Mouse (Mus musculus) lung, embryonic 16.5 days (tissue): ENCODE data around the gene Tcf7l2. TPM values are rescaled to one million over a fixed set of nuclear protein-coding genes. Genes with fewer than 3 reads are reported as not detected.

Source experiments
- ATAC-seq: fragments of 200-750 bp; cut with Nextera tagmentation; 2 replicates; pipeline ENCODE4 v1.8.0; 2017; ENCODE audit warnings: low read depth, mild to moderate bottlenecking, moderate library complexity
- H3K27ac ChIP-seq: fragments of 300-500 bp; sonication (generic); 2 replicates; pipeline ENCODE4 v1.5.1; 2014; ENCODE audit warnings: mild to moderate bottlenecking, control low read depth, low read length
- H3K27me3 ChIP-seq: fragments of 300-500 bp; sonication (generic); 2 replicates; pipeline ENCODE4 v1.6.1; 2014; ENCODE audit warnings: low read depth, low read length, mixed read lengths; ENCODE audit not compliant: control insufficient read depth, insufficient read depth
- H3K36me3 ChIP-seq: fragments of 300-500 bp; sonication (generic); 2 replicates; pipeline ENCODE4 v1.6.1; 2014; ENCODE audit warnings: low read length; ENCODE audit not compliant: control insufficient read depth, insufficient read depth
- H3K4me1 ChIP-seq: fragments of 300-500 bp; sonication (generic); replicated peaks from 2 replicates; pipeline ENCODE4 v1.6.1; 2014; ENCODE audit warnings: low read length, mixed read lengths; ENCODE audit not compliant: control insufficient read depth, insufficient read depth
- H3K4me2 ChIP-seq: fragments of 300-500 bp; sonication (generic); 2 replicates; pipeline ENCODE4 v1.6.1; 2014; ENCODE audit warnings: low read depth, low read length, control low read depth
- H3K4me3 ChIP-seq: fragments of 300-500 bp; sonication (generic); 2 replicates; pipeline ENCODE4 v1.5.1; 2014; ENCODE audit warnings: mild to moderate bottlenecking, low read length, control low read depth
- H3K9ac ChIP-seq: fragments of 300-500 bp; sonication (generic); 2 replicates; pipeline ENCODE4 v1.6.1; 2014; ENCODE audit warnings: low read length, control low read depth
- H3K9me3 ChIP-seq: fragments of 300-500 bp; sonication (generic); 2 replicates; pipeline ENCODE4 v1.6.1; 2016; ENCODE audit warnings: low read length; ENCODE audit not compliant: control insufficient read depth
- WGBS: fragments of 180-500 bp; shearing (Covaris S2); extraction: QIAGEN DNeasy Blood & Tissue Kit; methylation state at CpG from one replicate; pipeline ENCODE4 v1.1.7; 2014; 5-methylcytosine and 5-hydroxymethylcytosine counted together
- polyA plus RNA-seq: library from polyadenylated mRNA; unstranded; fragments of >200 nt; fragmentation: Nextera tagmentation; extraction: Ambion mirVana; gene quantifications from 2 replicates; pipeline ENCODE4 v1.2.1, GENCODE M21; 2015

Tcf7l2 gene
- polyA plus RNA-seq, 1 experiment from 2014 or later: 50.7 TPM

DNA sequence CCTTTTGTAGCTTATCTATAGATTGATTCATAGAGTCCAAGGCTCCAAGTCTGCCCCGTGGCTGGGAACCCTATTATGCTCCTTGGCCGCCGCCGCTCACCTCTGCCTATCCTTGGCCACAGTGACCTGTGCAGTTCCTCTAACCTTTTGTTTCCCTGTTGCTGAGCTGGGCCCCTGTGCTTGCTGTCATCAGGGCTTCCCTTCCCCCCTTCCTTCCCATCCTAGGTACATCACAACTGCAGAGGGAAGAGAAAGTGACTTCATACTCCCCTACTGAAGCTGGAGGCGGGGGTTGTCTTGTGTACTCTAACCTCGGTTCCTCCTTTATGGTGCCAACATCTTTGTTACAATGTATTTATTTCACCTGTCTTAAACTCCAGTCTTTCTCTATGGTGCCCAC is 50.3 kb downstream of the Tcf7l2 start:
- 77% methylated on average over 6 of the region's 6 CpGs for WGBS
- Histone ChIP-seq H3K27ac (no peak overlapping the region), H3K9me3 (no peaks in the 10 kb centered on the region), H3K4me1 (peaks cover 12% of the 10 kb centered on the region), H3K4me3 (no peak overlapping the region), H3K9ac (no peak overlapping the region), H3K4me2 (no peak overlapping the region), H3K36me3 (no peaks in the 10 kb centered on the region), H3K27me3 (no peaks in the 10 kb centered on the region)
- ATAC-seq: no peak

- no peak overlapping the region for H3K27ac ChIP-seq
- peaks cover 14% of the 10 kb centered on the region for H3K4me1 ChIP-seq
- no peak overlapping the region for H3K9ac ChIP-seq
- 21% methylated on average over 5 of the region's 5 CpGs for WGBS
- no peaks in the 10 kb centered on the region for H3K36me3 ChIP-seq
- H3K4me3 ChIP-seq: no peak overlapping the region
- ATAC-seq: no peak
- no peak overlapping the region; the same call in 1 of the 2 replicates for H3K4me2 ChIP-seq
- H3K9me3 ChIP-seq: no peaks in the 10 kb centered on the region
- H3K27me3 ChIP-seq: no peaks in the 10 kb centered on the region
These were observed 51.0 kb downstream of the Tcf7l2 start for GRCm38 (mm10) chr19:55792571-55792970.

DNA sequence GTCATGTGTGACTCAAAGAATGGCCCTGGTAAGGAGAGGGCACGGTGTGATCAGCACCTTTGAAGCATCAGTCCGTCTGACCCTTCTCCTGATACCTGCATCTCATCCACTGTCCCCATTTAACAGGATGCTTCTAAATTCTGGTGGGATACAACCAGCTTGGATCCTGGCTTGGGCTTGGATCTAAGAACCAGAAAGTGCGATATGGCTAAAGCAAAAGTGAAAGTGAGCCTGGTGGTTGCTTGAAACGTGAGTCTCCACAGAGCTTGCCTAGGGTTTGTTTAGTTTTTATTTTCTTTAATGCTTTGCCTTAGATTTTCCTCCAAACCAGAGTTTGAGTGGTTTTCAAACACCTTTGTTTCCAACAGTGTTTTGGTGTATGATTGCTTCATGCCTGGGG is 51.4 kb downstream of the Tcf7l2 start:
- H3K4me1 ChIP-seq: peaks cover 18% of the 10 kb centered on the region
- ATAC-seq: no peak
- H3K27me3 ChIP-seq: no peaks in the 10 kb centered on the region
- WGBS: 57% methylated on average over 4 of the region's 4 CpGs
- H3K9ac ChIP-seq: no peak overlapping the region
- no peaks in the 10 kb centered on the region for H3K36me3 ChIP-seq
- no peak overlapping the region for H3K4me3 ChIP-seq
- no peaks in the 10 kb centered on the region for H3K9me3 ChIP-seq
- H3K27ac ChIP-seq: no peak overlapping the region
- H3K4me2 ChIP-seq: no peak overlapping the region; the same call in 1 of the 2 replicates

DNA sequence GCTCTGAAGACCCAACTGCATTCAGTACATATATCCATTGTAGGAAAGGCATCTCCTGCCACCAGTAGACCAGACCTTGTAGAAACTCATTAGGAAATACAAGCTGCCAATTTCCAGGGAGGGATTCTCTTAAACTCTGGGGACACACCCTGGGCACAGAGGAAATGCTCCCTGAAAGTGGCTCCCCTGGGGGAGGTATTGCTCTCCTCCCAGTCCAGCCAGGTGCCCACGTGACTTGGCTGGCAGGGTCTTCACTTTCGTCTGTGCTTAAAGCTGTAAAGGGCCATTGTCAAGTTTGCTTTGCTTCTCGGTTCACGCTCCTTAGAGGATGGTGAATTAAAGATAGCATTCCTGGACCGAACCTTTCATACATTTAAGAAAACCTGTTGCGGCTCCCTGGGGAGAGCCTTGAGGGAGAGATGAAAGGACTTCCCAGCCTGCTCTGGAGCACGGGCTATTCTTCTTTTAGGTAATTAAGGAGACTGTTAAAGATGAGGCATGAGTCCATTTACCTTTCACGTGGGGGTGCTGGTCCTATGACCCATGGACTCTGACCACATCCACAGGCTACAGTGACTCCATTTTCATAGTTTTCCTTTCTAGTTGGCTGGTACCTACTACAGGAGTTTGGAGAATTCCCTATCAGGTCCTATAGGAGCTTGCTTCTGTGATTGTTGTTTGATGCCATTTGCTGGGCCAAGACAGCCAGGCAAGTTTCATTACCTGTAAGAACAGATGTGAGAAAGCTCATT is 52.8 kb downstream of the Tcf7l2 start:
- WGBS: 63% methylated on average over 8 of the region's 8 CpGs

DNA sequence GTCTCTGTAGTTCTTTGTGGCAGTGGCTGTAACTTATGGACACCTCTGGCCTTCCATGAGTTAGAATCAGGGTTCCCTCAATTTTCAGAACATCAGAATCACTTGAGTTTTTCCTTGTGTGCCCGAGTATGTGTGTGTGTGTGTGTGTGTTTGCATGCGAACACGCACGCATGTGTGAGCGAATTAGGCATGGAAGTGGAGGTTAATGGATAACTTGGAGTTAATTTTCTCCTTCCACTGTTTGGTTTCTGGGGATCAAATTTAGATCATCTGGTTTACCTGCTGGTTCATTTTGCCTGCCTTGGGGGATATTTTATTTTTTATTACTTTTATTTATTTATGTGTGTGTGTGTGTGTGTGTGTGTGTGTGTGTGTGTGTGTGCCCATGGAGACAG is 53.3 kb downstream of the Tcf7l2 start:
- Histone ChIP-seq H3K27ac (no peak overlapping the region), H3K4me3 (no peak overlapping the region), H3K9me3 (no peaks in the 10 kb centered on the region), H3K9ac (no peak overlapping the region), H3K4me2 (no peak overlapping the region), H3K27me3 (no peaks in the 10 kb centered on the region), H3K36me3 (no peaks in the 10 kb centered on the region), H3K4me1 (peaks cover 21% of the 10 kb centered on the region)
- no peak for ATAC-seq
- 85% methylated on average over 5 of the region's 5 CpGs for WGBS

More for the DNA sequence above, 52.8 kb downstream of the Tcf7l2 start:
- no peak overlapping the region for H3K4me3 ChIP-seq
- no peak overlapping the region for H3K27ac ChIP-seq
- no peak for ATAC-seq
- no peaks in the 10 kb centered on the region for H3K36me3 ChIP-seq
- H3K9me3 ChIP-seq: no peaks in the 10 kb centered on the region
- no peaks in the 10 kb centered on the region for H3K27me3 ChIP-seq
- peaks cover 21% of the 10 kb centered on the region for H3K4me1 ChIP-seq
- no peak overlapping the region for H3K4me2 ChIP-seq
- H3K9ac ChIP-seq: no peak overlapping the region

DNA sequence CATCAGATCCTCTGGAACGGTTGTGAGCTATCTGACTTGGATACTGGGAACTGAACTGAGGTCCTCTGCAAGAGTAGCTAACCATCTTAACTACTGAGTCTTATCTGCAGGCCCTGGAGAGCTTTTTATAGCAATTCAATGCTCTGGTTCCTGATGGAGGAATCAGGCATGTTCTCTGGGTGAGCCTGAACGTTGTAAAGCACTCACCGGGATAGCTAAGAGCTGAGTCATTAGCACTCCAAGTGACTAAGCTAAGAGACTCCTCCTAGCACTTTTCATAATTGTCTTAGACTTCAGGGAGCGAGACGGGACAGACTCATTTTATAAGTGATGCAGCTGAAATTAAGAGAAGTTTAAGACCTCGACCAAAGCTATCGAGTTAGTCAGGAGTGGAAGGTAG is 53.7 kb downstream of the Tcf7l2 start:
- Histone ChIP-seq H3K9ac (no peak overlapping the region), H3K4me2 (no peak overlapping the region), H3K27ac (no peak overlapping the region), H3K9me3 (no peaks in the 10 kb centered on the region), H3K4me1 (peaks cover 21% of the 10 kb centered on the region), H3K27me3 (no peaks in the 10 kb centered on the region), H3K36me3 (no peaks in the 10 kb centered on the region), H3K4me3 (no peak overlapping the region)
- no peak for ATAC-seq
- 62% methylated on average over 7 of the region's 7 CpGs for WGBS

- Histone ChIP-seq H3K4me1 (peaks cover 12% of the 10 kb centered on the region), H3K27ac (no peak overlapping the region), H3K27me3 (no peaks in the 10 kb centered on the region; the same call in 1 of the 2 replicates), H3K4me2 (no peak overlapping the region), H3K36me3 (no peaks in the 10 kb centered on the region), H3K9ac (no peak overlapping the region), H3K9me3 (no peaks in the 10 kb centered on the region), H3K4me3 (no peak overlapping the region)
- WGBS: 59% methylated on average over 3 of the region's 3 CpGs
- ATAC-seq: no peak
These were observed 56.2 kb downstream of the Tcf7l2 start for GRCm38 (mm10) chr19:55797834-55798233.

DNA sequence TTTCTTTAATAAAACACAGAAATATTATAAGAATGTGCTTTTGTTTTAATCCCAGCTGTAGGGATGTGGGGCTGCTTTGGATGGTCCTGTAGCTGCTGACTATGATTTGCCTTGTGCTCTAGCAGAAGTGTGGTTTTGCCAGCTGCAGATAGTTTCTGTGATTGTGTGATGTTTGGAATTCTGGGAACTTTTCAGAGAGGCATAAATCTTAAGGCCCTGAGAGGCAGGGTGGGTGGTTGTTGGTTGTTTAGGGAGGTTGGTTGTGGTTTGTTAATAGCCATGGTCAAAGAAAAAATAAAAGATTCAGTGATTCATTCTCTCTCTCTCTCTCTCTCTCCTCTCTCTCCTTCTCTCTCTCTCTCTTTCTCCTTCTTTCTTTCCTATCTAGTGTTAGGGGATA is 57.8 kb downstream of the Tcf7l2 start:
- no peak for ATAC-seq
- H3K4me1 ChIP-seq: peaks cover 8% of the 10 kb centered on the region

DNA sequence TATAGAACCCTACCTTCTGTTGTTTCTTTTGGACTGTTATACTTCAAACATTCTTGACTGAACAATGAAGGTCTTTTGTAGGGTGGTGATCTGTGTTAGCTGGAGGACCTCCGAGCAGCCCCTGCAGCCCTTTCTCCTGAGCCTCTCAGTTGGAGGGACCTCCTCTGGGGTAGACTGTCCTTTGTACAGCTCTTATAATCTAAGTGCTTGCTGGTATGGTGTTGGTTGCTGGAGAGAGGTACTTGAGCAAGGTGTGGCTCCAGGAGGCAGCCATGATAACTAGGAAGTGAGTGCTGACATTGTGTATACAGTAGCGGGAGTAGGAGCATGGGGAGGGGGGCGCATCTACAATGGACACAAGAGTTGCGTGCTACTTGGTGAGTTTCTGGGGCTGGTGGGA is 58.4 kb downstream of the Tcf7l2 start:
- ATAC-seq: peak; percentile 63
- Histone ChIP-seq H3K4me2 (no peak overlapping the region), H3K36me3 (no peaks in the 10 kb centered on the region), H3K9ac (no peak overlapping the region), H3K27me3 (no peaks in the 10 kb centered on the region; the same call in 1 of the 2 replicates), H3K4me1 (peaks cover 8% of the 10 kb centered on the region), H3K4me3 (no peak overlapping the region), H3K9me3 (no peaks in the 10 kb centered on the region), H3K27ac (no peak overlapping the region)
- 57% methylated on average over 4 of the region's 4 CpGs for WGBS

More for the DNA sequence above, 57.8 kb downstream of the Tcf7l2 start:
- Histone ChIP-seq H3K4me2 (no peak overlapping the region), H3K4me3 (no peak overlapping the region), H3K9me3 (no peaks in the 10 kb centered on the region), H3K27ac (no peak overlapping the region), H3K9ac (no peak overlapping the region), H3K36me3 (no peaks in the 10 kb centered on the region), H3K27me3 (no peaks in the 10 kb centered on the region; the same call in 1 of the 2 replicates)
